Mouse (Mus musculus): ENCODE data around the gene Trip10.
A peak's percentile ranks its signal among the peaks of the same experiment; 100 is the strongest.

Gene Trip10

DNA sequence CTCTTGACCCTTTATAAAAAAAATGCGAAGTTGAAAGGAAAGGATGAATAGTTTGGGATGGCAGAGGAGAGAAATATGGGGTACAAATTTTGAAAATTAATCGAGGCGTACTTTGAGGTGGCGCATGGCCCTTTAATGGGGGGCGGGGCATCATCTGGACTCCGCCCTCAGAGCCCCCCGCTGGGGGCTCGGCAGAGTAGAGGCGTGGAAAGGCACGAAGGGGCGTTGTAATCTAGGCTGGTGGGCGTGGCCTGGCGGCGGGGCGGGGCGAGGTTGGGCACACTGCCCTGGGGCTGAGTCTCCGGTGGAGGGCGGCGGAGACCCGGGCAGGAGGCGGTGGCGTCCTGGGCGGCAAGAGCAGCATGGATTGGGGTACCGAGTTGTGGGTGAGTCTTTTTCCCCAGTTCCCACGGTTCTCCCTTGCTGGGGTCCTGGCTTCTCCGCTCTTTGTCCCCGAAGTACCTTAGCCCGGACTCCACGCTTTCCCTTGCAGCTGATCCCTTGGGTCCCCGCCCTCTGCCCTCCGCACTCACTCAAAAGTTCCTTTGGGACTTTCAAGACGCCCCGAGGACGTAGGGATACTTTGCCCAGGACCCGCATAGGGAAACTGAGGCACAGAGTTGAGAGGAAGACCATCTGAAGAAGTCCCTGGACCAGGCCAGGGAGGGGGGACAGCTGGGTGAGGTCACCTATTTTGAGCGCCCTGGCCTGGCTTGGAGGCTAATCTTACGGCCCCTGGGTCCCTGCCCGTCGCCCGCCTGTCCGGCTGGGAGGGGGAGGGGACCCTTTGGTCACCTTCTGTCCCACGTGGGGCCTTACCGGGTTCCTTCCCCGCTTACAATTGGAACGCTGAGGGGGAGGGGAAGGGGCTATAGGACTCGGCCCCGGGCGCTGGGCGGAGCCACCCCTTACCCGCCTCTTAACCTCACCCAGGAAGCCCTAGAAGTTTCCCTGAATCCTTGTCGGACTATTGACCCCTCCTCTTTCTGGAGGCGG, at the start of gene Trip10:
TSS of gene Trip10 (plus strand) at position 270 of the 996 bp plus-strand sequence.
- DNase-seq, result peak; percentile 84

DNA sequence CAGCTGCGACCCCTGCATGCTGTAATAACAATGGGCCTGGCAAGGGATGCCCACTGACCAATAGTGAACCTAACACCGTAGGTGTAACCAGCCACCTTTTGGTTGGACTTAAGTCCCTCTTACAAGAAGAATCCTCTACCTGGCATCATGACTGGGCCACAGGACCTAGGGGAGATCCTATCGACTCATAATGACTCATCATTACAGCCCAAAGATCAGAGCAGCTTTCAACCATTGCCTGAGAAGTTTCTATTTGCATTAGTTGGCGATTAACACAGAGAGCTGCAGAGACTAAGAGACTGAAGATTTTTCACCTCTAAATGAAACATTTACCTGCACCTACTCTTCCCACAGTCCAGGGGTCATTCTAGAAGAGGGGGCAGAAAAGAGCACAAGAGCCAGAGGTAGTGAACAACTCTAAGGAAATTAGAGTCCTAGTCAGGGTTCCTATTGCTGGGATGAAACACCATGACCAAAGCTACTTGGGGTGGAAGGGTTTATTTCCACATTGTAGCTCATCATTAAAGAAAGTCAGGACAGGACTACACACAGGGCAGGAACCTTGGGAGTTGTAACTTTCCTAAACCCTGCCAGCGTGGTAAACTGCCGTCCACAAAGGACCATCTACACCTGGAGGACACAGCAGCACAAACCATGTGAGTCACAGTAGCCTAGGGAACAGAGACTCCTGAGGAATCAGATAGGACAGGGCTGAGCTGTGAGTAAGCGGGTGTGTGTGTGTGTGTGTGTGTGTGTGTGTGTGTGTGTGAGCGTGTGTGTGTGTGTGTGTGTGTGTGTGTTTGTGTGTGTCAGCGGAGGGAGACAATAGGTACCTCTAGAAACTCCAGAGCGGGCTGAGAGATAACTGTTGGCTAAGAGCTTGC, 47.2 kb upstream of the Trip10 start:
- no peak for DNase-seq

DNA sequence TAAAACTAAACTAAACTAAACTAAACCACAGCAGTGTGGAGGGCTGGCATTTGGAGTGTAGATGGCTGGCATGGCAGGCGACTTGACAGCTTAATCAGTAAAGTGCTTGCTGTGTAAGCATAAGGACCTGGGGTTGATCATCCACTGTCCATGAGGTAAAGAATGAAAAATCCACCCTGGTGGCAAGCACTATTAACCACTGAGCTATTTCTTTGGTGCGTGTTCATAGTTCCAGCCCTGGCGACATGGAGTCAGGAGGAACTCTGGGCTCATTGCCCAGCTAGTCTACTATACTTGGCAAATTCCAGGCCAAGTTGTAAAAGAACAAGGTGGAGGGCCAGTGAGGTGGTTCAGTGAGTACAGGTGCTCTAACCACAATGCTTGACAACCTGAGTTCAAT, 41.3 kb upstream of the Trip10 start:
- no peak for DNase-seq

DNA sequence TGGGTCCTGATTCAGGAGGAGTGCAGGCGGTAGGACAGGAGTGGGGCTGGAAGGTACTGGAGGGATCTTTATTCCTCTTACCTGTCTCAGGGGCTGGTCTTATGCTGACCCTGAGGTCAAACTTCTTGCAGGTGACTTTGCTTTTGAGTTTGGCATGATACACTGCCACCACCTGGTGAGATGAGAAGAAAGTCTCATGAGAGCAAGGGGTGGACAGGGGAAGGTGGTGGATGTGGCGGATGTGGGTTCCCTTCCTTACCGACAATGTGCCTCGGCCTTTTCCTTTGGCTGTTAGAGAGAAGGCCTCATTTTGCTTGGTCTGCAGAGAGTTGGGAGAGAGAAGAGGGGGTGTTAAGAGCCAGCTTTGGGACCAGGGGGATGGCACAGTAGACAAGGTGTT, 39.9 kb upstream of the Trip10 start:
- no peak for DNase-seq

DNA sequence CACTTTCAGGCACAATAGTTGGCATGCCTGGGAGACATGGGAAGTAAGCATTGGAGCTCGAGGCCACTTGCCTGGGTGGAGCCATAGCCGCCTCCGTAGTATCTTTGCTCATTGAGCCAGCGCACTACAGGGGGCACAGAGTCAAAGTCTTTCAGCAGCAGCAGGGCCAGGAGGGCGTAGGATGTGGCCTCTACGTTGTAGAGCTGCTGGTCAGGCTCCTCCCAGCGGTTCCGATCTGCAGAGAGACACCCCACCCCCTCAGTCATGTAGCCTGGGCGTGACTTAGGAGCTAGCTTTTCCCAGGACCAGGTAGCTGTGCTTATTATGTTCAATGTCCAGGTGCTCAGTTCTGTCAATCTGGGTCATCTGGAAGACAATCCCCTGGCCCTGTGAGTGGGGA, 37.8 kb upstream of the Trip10 start:
- DNase-seq, result no peak

DNA sequence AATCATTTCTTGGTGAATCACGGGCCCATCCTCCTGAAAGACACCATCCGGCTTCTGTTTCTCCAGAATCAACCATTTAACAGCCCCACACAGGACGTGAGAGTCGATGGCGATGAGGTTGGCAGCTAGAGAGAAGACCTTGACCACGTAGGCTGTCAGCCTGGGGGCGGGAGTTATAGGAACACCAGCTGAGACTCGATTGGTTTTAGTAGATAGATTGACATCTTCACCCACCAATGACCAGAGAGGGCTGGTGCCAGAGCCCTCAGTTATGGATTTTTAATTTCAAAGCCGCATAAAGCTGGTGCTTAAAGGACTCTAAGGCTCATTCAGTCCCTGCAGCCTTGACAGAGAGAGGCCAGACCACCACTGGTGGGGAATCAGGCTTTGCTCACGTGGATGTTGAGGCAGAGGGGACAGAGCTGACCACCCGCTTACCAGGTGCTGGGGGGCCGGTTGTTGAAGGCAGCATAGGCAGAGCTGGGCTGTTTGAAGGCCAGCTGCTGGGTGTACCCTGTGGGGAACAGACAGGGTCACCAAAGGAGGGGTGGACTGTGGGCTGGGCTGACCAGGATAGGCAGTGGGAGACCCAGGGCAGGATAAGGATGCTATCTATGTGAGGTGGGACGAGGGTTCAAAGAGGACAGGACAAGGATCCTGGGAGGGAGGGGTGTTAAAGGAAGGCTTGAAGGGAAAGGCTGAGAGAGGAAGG, 34.4 kb upstream of the Trip10 start:
- DNase-seq, result no peak

DNA sequence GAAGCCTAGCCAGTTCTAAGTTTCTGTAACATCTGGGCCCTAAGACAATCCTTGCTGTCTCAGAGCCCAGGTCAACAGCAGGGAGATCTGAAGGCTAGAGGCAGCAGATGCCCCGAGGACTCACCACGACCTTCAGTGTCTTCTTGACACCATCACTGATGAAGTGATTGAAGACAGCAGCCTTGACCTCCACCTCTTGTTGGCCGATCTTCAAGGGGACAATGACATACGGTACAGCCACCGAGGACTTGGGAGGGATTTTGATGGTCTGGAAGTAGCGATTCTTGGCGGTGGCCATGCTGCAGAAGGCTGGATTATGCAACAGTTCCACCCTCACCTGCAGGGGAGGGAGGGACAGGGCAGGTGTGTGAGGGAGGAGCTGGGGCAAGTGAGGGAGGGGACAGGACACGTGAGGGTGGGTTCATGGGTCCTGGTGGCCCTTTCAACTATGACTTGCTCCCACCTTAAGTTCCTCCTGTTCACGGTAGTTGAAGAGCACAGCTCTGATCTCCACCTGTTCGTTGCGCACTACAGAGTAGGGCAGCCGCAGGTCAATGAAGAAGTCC, 30.8 kb upstream of the Trip10 start:
- DNase-seq, result no peak

DNA sequence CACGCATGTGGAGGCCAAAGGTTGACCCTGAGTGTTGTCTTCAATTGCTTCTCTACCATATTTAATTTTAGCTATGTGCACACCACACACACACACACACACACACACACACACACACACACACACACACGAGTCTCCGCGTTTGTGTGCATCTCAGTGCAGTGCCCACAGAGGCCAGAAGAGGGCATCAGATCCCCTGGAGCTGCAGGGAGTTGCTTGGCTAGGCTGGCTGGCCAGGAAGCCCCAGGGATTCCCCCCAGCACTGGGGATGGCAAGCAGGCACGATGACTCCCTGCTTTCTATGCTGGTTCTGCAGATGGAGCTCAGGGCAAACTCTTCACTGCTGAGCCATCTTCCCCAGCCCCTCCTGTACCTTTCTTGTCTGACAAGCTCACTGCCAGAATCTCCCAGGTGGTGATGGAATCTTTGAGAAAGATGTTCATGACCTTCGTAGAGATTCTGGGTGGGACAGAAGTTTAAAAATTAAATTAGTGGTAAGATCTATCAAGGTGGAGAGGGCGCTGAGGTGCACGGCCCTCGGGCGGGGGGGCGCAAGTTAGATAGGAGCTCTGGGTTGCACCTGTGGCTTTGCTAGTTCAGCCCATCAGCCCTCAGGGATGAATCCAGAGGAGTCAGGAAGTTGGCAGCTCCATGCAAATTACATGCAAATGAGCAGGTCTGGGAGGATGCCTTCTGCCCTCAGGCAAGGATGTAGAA, 29.9 kb upstream of the Trip10 start:
- peak; percentile 52 for DNase-seq

DNA sequence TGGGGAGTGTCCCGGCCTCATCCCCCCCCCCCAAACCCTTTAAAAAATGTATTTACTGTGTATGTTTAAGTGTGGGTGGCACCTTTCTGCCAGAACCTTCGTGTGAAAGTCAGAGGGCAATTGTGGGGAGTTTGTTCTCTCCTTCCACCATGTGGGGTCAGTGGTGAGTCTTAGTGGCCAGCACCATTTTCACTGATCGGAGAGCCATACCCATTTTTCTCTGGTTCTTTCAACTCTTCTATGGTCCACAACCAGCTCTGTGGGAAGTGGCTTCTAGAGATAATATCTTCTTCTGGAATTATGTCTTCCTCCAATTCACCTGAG, 29.4 kb upstream of the Trip10 start:
- DNase-seq, result no peak

DNA sequence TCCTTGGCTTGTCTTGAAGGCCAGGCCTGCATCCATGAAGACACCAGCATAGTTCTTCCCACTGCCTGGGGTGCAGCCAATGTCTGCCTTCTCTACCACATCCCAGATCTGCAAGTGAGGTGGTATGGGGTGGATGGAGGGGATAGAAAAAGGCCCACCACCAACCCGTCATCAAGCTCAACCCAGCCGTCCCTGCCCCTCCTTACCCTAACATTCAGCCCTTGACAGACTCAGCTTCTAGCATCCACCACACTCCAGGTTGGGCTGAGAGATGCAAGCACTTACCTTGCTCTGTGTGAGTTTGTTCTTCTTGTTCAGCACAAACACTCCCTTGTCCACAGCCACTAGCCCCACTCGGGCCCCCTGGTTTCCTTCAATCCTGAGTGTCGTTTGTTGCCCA, 27.3 kb upstream of the Trip10 start:
- DNase-seq, result no peak

DNA sequence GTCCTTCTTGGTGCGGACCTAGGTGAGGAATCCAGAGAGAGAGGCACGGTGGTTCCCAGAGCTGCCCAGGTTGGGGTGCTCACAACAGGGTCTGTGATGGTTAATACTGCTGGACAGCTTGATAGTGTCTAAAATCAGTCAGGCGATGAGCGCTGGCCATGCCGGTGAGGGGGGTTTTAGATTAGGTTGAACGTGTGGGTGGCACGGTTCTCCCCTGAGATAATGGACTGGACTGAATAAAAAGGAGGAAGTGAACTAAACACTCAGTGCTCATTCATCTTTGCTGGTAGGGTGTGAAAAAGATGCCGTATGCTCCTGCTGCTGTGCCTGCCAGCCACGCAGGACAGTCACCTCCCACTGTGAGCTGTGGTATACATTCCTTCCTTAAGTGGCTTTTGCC, 25.9 kb upstream of the Trip10 start:
- no peak for DNase-seq

DNA sequence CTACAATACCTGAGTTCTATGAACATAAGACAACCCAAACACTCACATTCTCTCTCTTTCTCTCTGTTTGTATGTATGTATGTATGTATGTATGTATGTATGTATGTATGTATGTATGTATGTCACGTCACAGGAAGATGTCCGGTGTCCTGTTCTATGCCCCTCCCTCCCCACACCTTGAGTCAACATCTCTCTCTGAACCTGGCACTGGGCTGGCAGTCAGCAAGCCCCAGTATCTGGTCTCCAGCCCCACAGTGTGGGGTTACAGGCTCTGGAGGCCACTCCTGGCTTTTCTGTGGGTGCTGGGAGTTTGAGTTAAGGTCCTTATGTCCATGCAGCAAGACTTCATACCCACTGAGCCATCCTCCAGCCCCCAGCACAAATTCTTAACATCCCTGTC, 21.8 kb upstream of the Trip10 start:
- DNase-seq, result no peak

DNA sequence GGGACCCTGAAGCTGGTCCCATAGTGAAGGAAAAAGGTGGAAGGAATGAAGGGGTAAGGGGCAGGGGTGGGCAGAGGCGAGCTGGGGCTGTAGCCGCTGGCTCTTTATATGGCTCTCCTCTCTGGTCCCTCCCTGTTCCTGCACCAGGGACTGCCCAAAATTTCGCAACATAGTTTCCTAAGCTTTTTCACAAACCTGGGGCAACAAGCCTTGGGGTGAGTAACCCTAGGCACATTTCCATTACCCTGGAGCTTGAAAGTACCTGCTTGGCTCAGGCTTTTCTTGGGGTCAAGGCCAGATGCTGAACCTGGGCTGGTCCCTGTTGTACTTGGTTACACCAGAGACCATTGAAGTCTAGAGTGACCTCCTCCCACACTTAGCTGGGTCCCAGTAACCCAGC, 21.2 kb upstream of the Trip10 start, which contains the start of gene C3:
TSS of gene C3 (minus strand) at position 123 of the 400 bp plus-strand sequence.
- DNase-seq, result no peak

DNA sequence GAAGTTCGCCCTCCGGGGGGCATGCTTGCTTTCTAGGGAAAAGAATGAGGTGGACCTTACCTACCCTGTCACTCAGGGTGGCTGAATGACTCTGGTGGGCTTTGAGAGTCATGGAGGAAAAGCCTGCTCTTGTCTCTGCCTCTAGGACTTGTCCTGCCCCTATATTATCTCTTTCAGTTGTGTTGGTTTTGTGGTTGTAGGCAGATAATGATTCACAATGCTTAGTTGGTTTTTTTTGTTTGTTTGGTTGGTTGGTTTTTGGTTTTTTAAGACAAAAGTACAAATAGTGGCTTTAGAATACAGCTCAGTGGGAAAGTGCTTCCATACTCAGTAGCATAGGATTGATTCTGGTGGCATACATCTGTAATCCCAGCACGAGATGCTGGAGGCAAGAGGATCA, 20.4 kb upstream of the Trip10 start:
- no peak for DNase-seq

DNA sequence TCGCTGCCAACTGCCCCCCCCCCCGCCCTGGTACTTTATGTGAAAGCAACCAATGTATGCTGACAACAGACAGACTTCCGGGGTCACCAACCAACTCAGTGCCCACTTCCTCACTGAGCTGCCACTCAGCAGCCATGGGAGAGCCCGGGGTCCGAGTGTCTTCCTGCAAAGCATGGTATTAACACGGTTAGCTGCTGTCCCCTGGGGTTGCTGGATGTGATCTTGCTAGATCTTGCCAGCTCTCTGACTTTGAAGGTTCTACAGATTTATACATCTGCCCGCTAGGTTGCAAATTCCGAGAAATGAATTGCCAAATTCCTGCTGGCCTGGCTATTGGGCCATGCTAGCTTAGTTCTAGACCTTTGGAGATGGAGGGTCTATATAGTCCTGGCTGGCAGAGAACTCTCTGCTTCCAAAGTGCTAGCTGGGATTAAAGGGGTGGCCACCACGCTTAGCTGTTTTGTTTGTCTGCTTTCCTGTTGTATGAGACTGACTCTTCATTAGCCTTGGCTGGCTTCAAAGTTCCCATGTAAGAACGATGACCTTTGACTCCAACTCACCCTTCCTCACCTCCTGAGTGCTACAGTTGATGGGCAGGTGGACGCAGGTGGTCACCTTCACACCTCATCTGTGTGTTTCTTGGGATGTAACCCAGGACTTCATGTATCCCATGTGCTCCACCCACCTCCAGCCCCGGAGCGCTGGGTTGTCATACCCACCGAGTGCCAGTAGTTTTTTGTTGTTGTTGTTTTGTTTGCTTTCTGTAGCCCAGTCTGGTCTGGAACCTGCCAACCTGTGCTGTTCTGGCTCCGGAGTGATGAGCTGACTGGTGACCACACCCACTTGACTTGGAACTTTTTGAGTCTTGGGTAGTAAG, 19.2 kb upstream of the Trip10 start:
- no peak for DNase-seq

DNA sequence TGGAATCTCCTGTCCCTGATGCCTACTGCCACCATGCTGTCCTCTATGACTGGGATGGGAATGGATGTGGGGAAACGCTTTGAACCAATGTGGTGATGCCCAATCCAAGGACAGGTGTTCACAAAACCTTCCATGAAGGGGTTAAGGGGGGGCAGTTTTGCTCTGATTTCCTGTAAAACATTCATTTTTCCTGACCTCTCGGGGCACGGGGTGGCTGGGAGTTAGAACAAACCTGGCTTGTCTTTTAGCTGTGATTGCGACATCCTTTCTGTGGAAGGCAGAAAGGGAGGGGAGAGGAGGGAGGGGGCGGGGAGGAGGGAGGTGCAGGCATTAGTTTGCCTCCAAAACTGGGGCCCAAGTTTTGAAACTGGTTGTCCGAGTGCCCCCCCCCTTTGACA, 18.5 kb upstream of the Trip10 start:
- no peak for DNase-seq

DNA sequence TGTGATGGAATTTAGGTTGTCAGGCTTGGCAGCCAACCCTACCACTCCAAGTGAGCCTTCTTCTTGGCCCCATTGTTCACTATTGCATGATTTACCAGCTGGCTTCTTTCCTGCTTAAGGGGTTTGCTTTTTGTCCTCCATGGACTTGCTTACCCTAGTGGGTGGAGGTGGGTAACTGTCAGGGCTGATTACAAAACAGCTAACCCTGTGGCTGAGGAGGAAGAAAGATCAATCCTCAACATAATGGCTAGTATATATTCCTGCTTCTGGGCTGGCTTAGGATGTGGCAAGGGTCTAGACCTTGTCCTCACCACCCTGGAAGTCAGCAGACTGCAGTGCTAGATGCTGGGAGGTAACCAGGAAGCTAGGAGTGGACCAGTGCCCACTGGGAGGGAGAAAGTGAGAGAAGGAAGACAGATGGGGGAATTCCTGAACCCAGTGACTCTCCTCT, 17.9 kb upstream of the Trip10 start:
- no peak for DNase-seq

DNA sequence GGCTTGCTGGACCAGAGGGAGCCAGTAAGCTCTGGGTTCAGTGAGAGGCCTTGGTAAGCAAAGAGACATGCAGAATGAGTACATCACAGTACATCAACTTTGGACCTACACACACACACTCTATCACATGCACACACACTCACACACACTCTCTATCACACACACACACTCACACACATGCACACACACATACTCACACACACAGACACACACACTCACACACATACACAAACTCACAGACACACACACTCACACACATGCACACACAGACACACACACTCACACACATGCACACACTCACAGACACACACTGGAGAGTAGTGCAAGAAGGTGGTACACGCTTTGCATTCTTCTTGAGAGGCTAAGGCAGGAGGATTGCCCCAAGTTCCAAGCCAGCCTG, 17.1 kb upstream of the Trip10 start:
- no peak for DNase-seq

DNA sequence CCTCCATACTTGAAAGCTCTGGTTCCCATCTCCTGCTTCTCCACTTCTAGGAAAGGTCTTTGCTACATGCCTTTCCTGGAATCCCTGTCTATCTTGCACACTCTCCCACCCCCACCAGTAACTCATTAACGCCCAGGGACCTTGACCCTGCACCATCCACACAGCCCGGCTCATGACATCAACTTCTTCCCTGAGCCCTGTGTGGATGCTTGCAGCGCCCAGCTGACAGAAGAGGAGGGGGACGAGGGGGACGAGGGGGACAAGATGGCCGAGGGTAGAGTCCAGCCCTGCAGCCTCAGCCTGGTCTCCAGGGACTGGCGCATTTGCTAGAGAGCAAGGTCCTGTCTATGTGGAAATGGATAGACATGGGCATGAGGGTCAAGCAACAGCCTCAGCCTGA, 16.2 kb upstream of the Trip10 start:
- no peak for DNase-seq

DNA sequence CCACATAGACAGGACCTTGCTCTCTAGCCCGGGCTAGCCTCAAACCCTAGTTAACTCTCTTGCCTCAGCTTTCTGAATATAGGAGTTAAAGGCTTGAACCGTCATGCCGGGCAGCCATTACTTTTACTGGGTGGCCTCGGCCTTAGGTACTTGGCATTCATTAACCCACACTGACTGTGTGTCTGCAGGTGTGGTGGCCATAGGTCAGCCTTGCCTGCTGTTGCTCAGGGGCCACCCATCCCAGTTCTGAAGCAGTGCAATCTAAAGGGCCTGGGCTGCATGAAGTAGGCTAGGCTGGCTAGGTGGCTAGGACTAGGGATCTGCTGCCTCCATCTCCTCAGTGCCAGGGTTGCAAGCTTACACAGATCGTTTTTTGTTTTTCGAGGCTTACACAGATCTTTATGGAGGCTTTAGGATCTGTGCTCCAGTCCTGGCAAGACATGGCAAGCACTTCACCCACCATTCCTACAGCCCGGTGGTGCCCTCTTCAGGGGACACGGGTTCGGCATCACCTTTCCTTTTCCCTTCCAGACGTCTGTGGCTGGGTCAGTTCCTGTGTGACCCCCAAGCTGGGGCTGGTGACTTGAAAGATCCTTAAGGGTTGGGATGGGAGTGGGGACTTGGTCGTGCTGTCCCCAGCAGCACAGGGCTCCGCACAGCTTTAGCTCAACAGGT, 14.9 kb upstream of the Trip10 start:
- DNase-seq, result no peak

Data from cerebellum, adult 11 months (tissue).